Mouse (Mus musculus) hindbrain, postnatal 0 days (tissue): ENCODE measurements at regions not wholly inside any gene's neighbourhood (a gene's known extent, or its start where the extent isn't known, plus 50 kb on each side); places are given as distances from the start of the nearest gene placed in this dataset.

Experiments
- ATAC-seq: fragments of 200-750 bp; cut with Nextera tagmentation; 2 replicates; pipeline ENCODE4 v1.8.0; 2017; ENCODE audit warnings: mild to moderate bottlenecking, moderate TSS enrichment, moderate library complexity
- DNase-seq: peaks from one replicate; pipeline ENCODE4 v3.0.0-alpha.2; 2015; ENCODE audit warnings: low spot score
- H3K27ac ChIP-seq: fragments of 300-500 bp; sonication (generic); 2 replicates; pipeline ENCODE4 v1.5.1; 2014; ENCODE audit warnings: mild to moderate bottlenecking
- H3K27me3 ChIP-seq: fragments of 300-500 bp; sonication (generic); 2 replicates; pipeline ENCODE4 v1.6.1; 2014; ENCODE audit warnings: low read length, mixed read lengths; ENCODE audit not compliant: insufficient read depth
- H3K36me3 ChIP-seq: fragments of 300-500 bp; sonication (generic); 2 replicates; pipeline ENCODE4 v1.6.1; 2014; ENCODE audit warnings: low read length, mixed read lengths; ENCODE audit not compliant: insufficient read depth
- H3K4me1 ChIP-seq: fragments of 300-500 bp; sonication (generic); 2 replicates; pipeline ENCODE4 v1.6.1; 2014; ENCODE audit warnings: antibody characterized with exemption, low read length, mixed read lengths; ENCODE audit not compliant: insufficient read depth
- H3K4me2 ChIP-seq: fragments of 300-500 bp; sonication (generic); 2 replicates; pipeline ENCODE4 v1.6.1; 2014; ENCODE audit warnings: low read depth, mild to moderate bottlenecking, low read length, moderate library complexity, mixed read lengths
- H3K4me3 ChIP-seq: fragments of 300-500 bp; sonication (generic); 2 replicates; pipeline ENCODE4 v1.5.1; 2014; ENCODE audit warnings: low read length
- H3K9ac ChIP-seq: fragments of 300-500 bp; sonication (generic); replicated peaks from 2 replicates; pipeline ENCODE4 v1.6.1; 2014; ENCODE audit warnings: mild to moderate bottlenecking, low read length, moderate library complexity, mixed read lengths
- H3K9me3 ChIP-seq: fragments of 300-500 bp; sonication (generic); 2 replicates; pipeline ENCODE4 v1.6.1; 2016; ENCODE audit warnings: low read length, mixed read lengths
- CTCF ChIP-seq: IDR thresholded peaks from 2 replicates; pipeline ENCODE4 v1.5.1; 2016; ENCODE audit warnings: antibody characterized with exemption, control low read depth, low read depth
- WGBS: fragments of 180-500 bp; shearing (Covaris S2); extraction: QIAGEN DNeasy Blood & Tissue Kit; methylation state at CpG from one replicate; pipeline ENCODE4 v1.1.7; 2014; 5-methylcytosine and 5-hydroxymethylcytosine counted together
- microRNA-seq, 2 experiments: library from miRNA; unstranded; fragments of <30 nt; microRNA quantifications; one replicate each; pipeline ENCODE4; 2016

DNA sequence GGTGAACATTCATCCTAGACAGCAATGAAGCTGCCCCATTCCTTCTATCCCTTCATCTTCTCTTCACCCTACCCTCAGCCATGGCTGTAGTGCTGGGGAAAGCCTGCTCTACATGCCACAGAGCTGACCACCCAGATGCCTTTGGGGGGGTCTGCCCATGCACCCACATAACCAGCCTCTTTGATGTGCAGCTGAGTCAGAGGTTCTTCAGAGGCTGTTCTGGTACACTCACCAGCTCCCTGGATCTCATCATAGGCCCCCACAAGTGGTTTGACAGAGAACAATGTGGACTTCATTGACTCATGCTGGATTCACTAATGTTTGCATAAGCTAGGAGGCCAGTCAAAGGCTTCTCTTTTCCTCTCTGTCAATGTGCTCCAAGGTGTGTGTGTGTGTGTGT lies 162.4 kb downstream of the Snx13 start:
- no peaks in the 10 kb centered on the region for H3K9me3 ChIP-seq
- no peaks in the 10 kb centered on the region for H3K4me1 ChIP-seq
- no peak for TF ChIP-seq CTCF

GRCm38 (mm10) chr12:35207605-35208004 lies 160.6 kb downstream of the Snx13 start:
- Histone ChIP-seq H3K4me3 (no peak overlapping the region), H3K4me1 (no peaks in the 10 kb centered on the region), H3K27me3 (no peaks in the 10 kb centered on the region), H3K9ac (no peak overlapping the region), H3K9me3 (no peaks in the 10 kb centered on the region), H3K27ac (no peak overlapping the region), H3K36me3 (no peaks in the 10 kb centered on the region), H3K4me2 (no peak overlapping the region)
- ATAC-seq, result no peak
- no peak for DNase-seq
- 77% methylated on average over 3 of the region's 3 CpGs for WGBS
- no peak for TF ChIP-seq CTCF

More for the DNA sequence above, 162.4 kb downstream of the Snx13 start:
- Histone ChIP-seq H3K36me3 (no peaks in the 10 kb centered on the region), H3K9ac (no peak overlapping the region), H3K27ac (no peak overlapping the region), H3K4me2 (no peak overlapping the region), H3K4me3 (no peak overlapping the region), H3K27me3 (no peaks in the 10 kb centered on the region)
- no peak for DNase-seq
- no peak for ATAC-seq

- Histone ChIP-seq H3K36me3 (no peaks in the 10 kb centered on the region), H3K4me2 (no peak overlapping the region), H3K9me3 (no peaks in the 10 kb centered on the region), H3K9ac (no peak overlapping the region), H3K4me1 (no peaks in the 10 kb centered on the region), H3K4me3 (no peak overlapping the region), H3K27ac (no peak overlapping the region), H3K27me3 (no peaks in the 10 kb centered on the region)
- DNase-seq (no peak), ATAC-seq (no peak)
- WGBS, result 88% methylated on average over 1 of the region's 1 CpGs
- no peak for TF ChIP-seq CTCF
Measured at GRCm38 (mm10) chr12:35203398-35203797, 156.4 kb downstream of the Snx13 start.

DNA sequence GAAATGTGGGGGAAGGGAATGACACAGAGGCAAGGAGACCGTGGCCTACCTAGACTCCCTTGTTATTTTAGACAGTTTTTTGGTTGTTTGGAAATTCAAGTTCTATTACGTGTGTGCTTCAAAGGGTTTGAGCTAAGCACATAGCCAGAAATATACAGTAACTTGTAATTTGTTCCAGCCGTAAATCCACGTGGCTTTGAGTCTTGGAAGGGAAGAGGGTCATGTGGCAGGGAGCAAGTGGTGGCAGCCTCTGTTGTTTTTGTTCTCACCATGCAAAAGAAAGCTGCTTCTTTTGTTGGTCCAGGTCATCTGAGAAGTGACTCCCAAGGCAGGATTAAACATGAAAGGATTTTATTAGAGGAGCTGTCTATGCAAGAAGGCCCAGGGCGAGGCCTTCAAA lies 153.1 kb downstream of the Snx13 start:
- ATAC-seq, result no peak
- no peaks in the 10 kb centered on the region for H3K9me3 ChIP-seq

More for the DNA sequence above, 153.1 kb downstream of the Snx13 start:
- WGBS, result 71% methylated on average over 5 of the region's 5 CpGs
- H3K4me1 ChIP-seq, result no peaks in the 10 kb centered on the region
- H3K4me2 ChIP-seq, result no peak overlapping the region
- no peak for TF ChIP-seq CTCF
- H3K27me3 ChIP-seq, result no peaks in the 10 kb centered on the region
- DNase-seq, result no peak
- H3K36me3 ChIP-seq, result no peaks in the 10 kb centered on the region
- no peak overlapping the region for H3K27ac ChIP-seq
- H3K9ac ChIP-seq, result no peak overlapping the region
- H3K4me3 ChIP-seq, result no peak overlapping the region

Small RNA genes in the stretch of these regions (microRNA-seq; reads per million reads assigned to microRNA genes)
- gene Gm44396, result 0 reads per million in 2 experiments
